Mouse (Mus musculus) ovary, postnatal 36 days (tissue): ENCODE results near the gene Top1.
A peak's percentile ranks its signal among the peaks of the same experiment; 100 is the strongest.

ENCODE experiments used
- DNase-seq: peaks from one replicate; pipeline ENCODE4 v3.0.0; 2022; ENCODE audit warnings: low spot score, mixed read lengths

The Top1 gene

GRCm38 (mm10) chr2:160645614-160646137 lies at the start of gene Top1:
Gene Top1, plus strand, starts transcription at chr2:160645888.
- peak; percentile 98 for DNase-seq

- peak; percentile 61 for DNase-seq
These were observed 48.0 kb upstream of the Top1 start for GRCm38 (mm10) chr2:160597582-160598281.

- no peak for DNase-seq
These were observed 43.9 kb upstream of the Top1 start for GRCm38 (mm10) chr2:160601805-160602204.

GRCm38 (mm10) chr2:160603154-160603933 lies 42.3 kb upstream of the Top1 start:
- no peak for DNase-seq

GRCm38 (mm10) chr2:160610012-160610411 lies 35.7 kb upstream of the Top1 start:
- no peak for DNase-seq

GRCm38 (mm10) chr2:160613186-160613919 lies 32.3 kb upstream of the Top1 start:
- DNase-seq = no peak

- no peak for DNase-seq
These were observed 27.9 kb upstream of the Top1 start for GRCm38 (mm10) chr2:160617741-160618140.

GRCm38 (mm10) chr2:160618619-160619220 lies 27.0 kb upstream of the Top1 start:
- no peak for DNase-seq

- DNase-seq = no peak
These were observed 26.4 kb upstream of the Top1 start for GRCm38 (mm10) chr2:160619300-160619699.

- peak; percentile 78 for DNase-seq
These were observed 25.9 kb upstream of the Top1 start for GRCm38 (mm10) chr2:160619831-160620230.

- no peak for DNase-seq
These were observed 25.3 kb upstream of the Top1 start for GRCm38 (mm10) chr2:160620279-160620963.

GRCm38 (mm10) chr2:160621001-160621448 lies 24.7 kb upstream of the Top1 start:
- DNase-seq = no peak

- peak; percentile 70 for DNase-seq
These were observed 24.0 kb upstream of the Top1 start for GRCm38 (mm10) chr2:160621661-160622211.

GRCm38 (mm10) chr2:160622646-160623045 lies 23.0 kb upstream of the Top1 start:
- DNase-seq = no peak

- DNase-seq = no peak
These were observed 21.9 kb upstream of the Top1 start for GRCm38 (mm10) chr2:160623745-160624144.

- no peak for DNase-seq
These were observed 18.3 kb upstream of the Top1 start for GRCm38 (mm10) chr2:160627207-160628025.

- no peak for DNase-seq
These were observed 17.6 kb upstream of the Top1 start for GRCm38 (mm10) chr2:160628055-160628454.

GRCm38 (mm10) chr2:160628666-160629527 lies 16.8 kb upstream of the Top1 start:
- no peak for DNase-seq

- DNase-seq = no peak
These were observed 16.2 kb upstream of the Top1 start for GRCm38 (mm10) chr2:160629528-160629830.
